Mouse (Mus musculus) ovary, adult 2 months (tissue): ENCODE results near the gene Shh. TPM values are rescaled to one million over a fixed set of nuclear protein-coding genes. Genes with fewer than 3 reads are reported as not detected.

Source experiments
- polyA plus RNA-seq: library from polyadenylated mRNA; depleted of rRNA; stranded (reverse); fragments of >200 nt; gene quantifications from 2 replicates; pipeline ENCODE4 v1.2.3, GENCODE M21; 2012; rRNA removed

Gene Shh
- 0.05 and 0.07 TPM in 2 replicates for polyA plus RNA-seq

DNA sequence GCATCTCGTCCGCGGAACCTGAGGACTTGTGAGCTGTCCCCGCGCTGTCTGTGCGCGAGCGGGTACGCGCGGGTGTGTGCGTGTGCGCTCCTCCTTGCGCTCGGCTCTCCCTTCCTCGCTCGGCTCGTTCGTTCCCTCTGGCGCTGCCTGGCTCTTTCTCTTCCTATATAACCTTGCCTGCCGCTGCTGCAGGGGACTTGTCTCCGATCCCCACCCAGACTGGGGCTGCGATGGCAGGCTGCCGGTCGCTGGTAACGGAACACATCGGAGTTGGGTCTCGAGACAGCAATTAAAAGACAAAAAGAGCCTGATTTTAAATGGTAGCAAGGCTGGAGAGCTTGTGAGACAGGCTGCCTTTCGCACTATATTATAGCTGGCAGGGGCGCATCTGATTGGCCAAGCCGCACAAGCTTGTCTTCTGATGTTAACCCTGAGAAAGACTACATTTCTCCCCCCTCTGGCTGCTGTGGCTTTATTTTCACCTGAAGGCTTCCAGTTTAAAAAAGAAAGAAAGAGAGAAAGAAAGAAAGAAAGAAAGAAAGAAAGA, at the start of gene Shh:
Gene Shh, minus strand, starts transcription at position 497 of the 547 bp plus-strand sequence.

Other genes with a start within 250 kb of the Shh start
- 0.33 and 0.85 TPM in 2 replicates for gene Cnpy1, start 221.4 kb downstream of the Shh start, polyA plus RNA-seq
- 33.4 and 35.1 TPM in 2 replicates for gene Rbm33, start 150.1 kb downstream of the Shh start, polyA plus RNA-seq